Mouse (Mus musculus): ENCODE measurements around the gene Comtd1.
A peak's percentile ranks its signal among the peaks of the same experiment; 100 is the strongest.

Comtd1 gene

DNA sequence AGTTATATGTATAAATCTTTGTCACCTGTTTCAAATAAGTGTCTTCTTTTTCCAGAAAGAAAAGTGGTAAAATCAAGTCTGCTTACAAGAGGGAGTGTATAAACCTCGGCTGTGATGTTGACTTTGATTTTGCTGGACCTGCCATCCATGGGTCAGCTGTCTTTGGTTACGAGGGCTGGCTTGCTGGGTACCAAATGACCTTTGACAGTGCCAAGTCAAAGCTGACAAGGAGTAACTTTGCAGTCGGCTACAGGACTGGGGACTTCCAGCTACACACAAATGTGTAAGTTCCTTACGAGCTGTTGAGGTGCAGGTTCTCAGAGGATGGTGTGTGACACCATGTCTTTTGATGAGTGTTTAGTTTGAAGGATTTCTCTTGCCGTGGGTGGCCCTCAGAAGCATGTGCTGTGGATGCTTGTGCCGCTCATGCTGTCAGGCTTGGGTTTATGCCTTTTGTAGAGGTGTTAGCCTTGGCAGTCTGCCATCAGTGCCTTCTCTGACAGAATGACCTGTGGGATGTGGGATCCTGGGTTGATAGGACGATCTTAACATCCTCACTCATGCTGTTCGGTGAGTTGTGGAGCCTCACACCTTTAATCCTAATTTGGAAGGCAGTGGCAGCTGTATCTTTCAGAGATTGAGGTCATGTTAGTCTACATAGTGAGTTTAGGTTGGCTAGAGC lies 10.3 kb downstream of the Comtd1 start:
- DNase-seq (ENCODE audit: low spot score), result no peak

DNA sequence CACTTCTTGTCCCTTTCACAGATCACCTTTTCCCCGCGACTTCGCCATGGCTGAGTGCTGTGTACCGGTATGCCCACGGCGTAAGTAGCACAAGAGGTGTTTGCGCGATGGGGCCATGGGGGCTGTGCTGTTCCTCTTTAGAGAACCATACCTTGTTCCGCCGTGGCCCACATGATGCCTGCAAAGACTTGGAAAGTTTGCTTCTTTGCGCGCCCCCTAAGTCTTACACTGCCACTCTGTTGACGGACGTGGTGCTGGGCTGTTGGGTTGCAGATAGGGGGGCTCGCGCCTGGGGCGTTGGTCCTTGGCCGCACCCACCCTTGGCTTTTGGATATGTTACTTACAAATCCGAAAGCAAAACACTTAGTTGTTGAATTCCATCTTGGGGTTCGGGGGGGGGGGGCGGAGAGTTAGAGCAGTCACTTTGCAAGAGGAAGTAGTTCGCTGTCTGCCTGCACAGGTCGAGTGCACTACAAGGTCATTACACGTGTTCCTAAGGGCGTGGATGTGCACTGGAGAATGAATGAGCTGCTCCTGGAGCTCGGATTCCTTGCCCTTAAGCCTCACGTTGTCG lies 16.9 kb downstream of the Comtd1 start:
- DNase-seq (ENCODE audit: low spot score), result no peak

DNA sequence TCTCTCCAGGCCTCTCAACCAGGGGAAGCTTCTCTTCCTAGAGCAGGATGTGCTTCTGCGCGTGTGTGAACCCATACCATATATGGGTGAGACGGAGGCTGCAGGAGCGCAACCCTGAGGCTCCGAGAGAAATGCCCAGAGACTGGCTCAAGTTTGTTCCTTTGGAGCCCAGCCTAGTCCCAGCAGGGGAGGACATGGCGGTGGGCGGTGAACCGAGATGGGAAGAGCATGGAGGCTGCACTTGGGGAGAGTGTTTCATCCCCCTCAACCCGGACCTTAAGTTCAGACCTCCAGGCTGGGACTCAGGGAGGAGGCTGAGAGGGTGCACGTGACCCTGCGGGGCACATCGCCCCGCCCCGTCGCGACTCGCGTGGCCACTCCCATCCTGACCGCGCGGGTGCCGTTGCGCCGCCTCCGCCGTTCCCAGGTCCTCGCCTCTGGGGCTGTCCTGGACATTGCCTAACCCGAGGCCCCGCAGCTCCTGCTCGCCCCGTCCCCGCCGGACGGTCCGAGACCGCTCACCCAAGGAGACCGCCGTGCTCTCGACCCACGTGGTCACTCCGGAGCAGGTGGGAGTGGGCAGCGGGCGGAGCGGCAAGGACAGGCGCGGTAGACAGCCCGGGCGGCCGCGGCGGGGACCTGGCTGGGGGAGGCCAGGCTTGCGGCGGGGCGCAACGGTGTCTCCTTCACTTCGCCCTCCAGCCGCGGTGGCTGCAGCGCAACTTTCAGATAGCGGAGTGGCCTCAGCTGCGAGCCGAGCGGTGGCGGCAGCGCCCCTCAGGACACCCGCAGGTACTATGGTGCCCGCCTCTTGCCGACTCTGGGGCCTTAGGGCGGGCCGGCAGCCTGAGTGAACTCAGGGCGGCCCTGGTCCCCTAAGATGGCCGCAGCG lies 17.7 kb downstream of the Comtd1 start:
- DNase-seq (ENCODE audit: low spot score), result peak; percentile 95

DNA sequence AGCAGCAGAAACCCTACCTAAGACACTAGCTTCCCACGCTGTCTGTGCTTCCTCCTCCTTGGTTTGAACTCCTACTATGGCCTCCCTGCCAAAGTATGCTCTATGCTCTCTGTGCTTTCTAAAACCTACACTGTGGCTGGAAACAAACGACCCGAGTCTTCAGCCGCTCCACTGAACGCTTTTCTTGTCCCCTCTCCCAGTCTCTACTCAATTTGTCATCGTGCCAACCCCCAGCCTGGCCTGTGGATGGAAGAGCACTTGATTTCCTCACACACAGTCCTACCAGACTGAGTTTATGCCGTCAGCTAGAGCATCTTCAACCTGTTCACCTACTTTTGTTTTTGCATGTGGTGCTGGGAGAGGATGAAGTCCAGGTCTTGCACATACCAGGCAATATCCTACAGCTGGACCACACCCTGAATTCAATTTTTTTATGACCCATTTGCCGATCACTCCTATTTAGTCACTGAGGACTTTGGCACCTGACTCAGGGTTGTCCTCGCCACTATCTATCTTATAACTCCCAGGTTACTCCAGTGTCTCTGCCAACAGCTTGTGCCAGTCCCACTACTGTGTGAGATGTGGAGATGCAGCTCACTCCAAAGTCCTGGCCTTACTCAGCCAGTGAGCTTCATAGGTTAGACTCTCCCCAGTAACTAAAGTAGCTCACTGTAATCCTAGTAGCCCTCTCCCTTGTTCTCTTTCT lies 22.8 kb downstream of the Comtd1 start:
- no peak for DNase-seq (ENCODE audit: low spot score)

DNA sequence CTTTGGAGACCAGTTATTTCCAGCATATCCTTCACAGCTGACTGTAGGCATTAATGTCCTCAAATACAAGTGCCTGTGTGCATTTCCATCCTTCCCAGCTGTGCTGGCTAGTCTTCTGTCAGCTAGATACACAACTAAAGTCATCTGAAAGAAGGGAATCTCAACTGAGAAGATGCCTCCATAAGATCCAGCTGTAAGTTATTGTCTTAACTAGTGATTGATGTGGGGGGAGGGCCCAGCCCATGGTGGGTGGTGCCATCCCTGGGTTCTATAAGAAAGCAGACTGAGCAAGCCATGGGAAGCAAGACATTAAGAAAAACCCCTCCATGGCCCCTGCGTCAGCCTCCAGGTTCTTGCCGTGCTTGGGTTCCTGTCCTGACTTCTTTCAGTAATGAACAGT lies 23.8 kb downstream of the Comtd1 start, which contains the start of gene Vdac2:
TSS of gene Vdac2 (plus strand) at position 301 of the 400 bp plus-strand sequence.
- DNase-seq (ENCODE audit: low spot score), result no peak

DNA sequence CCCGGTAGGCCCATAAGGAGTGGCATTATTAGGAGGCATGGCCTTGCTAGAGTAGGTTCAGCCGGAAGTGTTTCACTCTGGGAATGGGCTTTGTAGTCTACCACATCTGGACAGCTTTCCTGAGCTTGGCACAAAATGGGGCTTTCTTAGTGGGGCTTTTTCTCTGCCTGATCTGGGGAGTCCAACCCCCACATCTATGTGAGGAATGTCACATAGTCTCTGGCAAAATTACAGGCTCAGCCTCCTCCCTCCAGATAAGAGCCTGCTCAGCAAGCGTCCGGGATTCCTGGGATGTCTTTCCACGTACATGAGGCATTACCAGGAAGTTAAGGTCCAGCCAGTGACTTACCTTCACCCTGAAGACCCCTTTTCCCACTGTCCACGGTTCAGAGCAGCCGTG lies 24.9 kb downstream of the Comtd1 start:
- DNase-seq (ENCODE audit: low spot score), result no peak

DNA sequence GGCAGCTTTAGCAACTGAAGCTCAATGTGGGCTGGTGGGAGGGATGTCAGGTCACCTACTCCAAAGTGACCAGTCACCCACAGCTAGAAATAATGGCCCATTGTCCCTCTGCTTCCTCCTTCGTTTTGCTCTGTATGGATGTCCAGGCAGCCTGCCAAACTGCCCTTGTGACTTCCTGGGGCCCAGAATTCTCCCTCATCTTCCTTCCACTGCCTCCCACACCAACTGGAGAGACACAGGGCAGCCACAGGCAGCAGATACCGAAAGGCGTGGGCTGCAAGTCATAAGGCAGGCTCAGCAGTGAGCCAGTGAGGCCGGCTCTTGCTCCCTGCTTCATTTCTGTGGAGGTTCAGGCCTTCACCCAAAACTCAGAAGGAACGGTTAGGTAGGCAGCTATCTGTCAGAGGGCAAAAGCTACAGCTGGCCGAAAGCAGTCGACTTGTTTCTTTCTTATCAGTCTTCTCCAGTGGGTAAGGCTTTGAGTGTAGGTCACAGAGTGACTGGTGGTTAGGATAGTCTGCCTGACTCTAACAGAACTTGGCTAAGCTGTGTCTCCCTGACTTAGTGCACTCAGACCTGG lies 25.9 kb downstream of the Comtd1 start:
- no peak for DNase-seq (ENCODE audit: low spot score)

DNA sequence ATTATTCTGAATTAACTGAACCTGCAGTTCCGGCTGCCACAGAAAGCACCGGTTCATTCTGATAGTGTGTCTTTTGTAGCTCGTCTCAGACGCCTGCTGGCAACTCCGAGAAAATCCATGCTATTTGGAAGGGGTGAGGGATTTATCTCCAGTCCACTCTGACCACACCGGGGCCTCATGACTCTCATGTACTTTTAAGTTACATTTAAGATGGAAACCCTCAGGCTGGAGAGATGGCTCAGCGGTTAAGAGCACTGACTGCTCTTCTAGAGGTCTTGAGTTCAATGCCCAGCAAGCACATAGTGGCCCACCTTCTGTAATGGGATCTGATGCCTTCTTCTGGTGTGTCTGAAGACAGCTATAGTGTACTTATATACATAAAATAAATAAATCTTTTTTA lies 26.5 kb downstream of the Comtd1 start:
- DNase-seq (ENCODE audit: low spot score), result no peak

DNA sequence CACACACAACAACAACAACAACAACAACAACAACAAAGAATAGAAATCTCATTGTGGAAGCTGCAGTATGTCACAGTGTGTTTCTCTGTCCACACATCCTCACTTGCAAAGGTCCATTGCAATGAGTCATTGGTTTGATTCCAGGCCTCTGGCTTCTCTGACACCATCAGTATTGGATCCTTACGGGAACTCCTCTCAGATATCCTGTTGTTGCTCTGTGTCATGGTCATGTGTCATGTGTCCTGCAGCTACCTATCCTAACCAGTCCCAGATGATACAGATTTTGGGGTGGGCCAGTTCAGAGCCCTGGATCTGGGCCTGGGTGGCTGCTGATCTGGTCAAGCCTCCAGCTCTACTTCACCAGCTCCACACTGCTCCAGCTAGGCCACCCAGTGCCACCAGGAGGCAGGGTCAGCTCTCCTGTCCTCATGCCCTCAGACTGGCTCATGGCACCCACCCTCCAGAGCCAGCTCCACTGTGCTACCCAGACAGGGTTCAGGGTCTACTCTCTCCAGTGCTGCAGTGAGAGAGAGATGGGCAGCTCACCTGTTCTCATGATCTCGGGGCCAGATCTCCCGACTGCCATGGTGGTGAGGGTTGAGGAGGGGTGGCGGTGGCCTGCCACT lies 27.8 kb downstream of the Comtd1 start:
- no peak for DNase-seq (ENCODE audit: low spot score)

DNA sequence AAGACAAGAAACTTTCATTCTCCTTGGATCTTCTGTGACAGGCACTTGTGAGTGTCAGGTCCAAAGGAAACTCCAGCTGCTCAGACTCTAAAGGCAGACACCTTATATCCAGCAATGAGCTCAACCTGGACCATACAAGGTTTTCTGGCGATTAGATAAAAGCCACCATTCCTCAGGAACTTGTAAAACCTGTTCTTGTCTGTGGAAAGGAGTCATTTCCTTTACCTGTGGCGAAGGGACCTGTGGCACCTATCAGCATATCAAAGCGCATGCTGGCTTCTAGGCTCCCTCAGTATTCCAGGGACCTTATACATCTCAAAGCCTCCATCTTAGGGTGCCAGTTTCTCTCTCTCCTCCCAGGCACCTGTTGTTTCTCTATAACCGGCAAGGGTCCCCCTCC lies 31.3 kb downstream of the Comtd1 start:
- DNase-seq (ENCODE audit: low spot score), result no peak

DNA sequence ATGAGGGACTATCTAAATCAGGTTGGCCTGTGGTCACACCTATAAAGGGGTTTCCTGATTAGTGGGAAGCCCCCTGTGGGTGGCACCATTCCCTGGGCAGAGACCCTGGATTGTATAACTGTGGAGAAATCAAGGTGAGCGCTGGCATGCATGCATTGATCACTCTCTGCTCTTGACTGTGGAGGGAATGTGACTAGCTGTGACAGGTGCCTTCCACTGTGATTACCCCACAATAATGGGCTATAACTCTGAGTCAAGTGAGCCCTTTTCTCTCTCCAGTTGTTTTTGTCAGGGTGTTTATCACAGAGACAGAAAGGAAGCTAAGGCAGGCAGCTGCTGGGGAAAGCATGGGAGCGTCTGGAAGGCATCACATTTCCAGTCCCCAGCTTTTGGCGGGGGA lies 32.5 kb downstream of the Comtd1 start:
- DNase-seq (ENCODE audit: low spot score), result no peak

DNA sequence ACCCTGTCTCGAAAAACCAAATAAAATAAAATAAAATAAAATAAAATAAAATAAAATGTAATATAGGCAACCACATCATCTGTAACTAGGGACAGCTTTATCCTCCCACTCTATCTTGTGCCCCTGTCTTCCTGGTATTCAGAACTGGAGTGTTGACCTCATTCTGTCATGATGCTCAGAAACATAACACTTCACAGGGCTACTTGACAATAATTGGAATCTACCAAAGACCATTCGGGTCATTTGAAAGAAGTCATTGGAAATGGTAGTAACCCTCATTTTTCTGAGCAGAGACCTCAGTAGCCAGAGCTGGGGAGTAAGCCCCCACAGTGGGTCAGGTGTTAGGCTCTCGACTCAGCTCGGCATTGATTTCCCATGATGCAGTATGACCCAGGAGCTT lies 34.2 kb downstream of the Comtd1 start:
- peak; percentile 63 for DNase-seq (ENCODE audit: low spot score)

DNA sequence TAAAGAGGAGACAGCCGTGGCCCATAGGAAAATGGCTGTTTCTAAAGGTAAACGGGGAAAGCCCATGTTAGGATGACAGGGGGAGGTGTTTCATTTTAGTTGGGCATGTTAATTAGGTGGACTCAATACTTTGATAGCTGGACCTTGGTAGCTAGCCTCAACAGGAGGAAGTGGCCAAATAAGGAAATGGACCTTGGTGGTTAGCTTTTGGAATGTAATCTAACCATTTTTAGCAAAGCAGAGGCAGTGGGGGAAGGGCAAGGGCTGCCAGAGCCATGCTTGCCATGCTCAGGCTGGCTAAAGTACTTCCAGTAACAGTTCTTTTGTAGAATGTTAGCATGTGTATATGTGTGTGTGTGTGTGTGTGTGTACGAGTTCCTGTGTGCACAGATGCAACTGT lies 34.9 kb downstream of the Comtd1 start:
- DNase-seq (ENCODE audit: low spot score), result no peak

DNA sequence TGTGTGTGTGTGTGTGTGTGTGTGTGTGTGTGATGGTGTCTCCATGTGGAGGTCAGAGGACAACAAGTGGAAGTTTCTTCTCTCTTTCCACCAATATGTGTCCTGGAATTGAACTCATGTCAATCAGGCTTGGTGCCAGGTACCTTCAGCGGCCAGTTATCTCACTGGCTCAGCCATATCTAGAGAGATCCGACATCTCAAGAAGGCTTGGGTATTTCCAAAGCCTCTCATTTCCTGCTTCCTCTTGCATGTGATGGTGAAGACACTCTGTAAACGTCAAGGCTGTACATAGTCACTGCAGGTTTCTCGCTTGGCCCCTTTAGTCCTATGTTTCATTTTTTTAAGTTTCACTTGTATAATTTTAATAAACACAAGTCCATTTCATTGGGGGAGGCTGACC lies 35.6 kb downstream of the Comtd1 start:
- DNase-seq (ENCODE audit: low spot score), result no peak

DNA sequence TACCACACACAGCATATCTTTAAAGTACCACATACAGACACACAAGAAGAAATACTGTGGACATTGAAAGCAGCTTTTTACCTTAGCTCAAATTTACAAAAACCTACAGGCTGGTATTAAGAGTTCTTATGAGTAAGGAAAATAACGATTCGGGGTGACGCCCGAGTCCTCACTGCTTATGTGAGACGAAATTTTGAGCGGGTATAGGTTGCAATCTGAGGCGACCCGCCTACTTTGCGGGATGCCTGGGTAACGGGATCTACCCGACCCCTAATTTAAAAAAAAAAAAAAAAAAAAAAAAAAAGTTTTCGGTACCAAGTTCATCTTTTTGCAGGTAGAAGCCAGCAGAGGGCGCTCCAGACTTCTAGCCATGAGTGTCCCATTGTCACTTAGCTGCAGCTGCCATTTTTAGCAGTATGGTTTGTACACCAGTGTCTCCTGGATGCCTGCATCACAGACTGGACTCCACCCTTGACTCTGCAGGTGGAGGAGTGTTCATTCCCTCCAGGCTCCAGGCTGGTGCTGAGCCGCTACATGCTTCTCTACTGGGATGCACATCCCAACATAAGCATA lies 36.1 kb downstream of the Comtd1 start:
- DNase-seq (ENCODE audit: low spot score), result peak; percentile 82

DNA sequence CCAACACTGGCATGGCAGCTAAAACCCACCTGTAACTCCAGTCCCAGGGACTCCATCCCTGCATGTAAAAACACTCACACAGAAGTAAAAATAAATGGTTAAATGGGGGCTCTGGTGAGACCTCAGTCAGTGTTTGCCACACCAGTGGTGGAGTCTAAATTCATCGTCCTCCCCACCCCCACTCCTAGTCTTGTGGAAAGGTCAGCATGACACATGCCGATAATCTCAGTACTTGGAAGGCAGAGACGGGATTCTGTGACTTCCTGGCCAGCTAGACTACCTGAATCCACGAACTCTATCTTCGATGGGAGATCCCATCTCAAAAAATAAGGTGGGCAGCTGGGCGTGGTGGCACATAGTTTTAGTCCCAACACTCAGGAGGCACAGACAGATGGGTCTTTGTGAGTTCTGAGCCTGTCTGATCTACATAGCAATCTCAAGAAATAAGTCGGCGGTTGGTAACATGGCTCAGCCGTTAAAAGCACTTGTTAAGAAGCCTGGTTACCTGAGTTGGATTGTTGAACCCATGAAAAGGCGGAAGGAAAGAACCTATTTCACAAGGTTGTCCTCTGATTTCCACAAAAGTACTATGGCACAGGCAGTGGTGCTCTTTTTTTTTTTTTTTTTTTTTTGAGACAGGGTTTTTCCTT lies 36.9 kb downstream of the Comtd1 start:
- no peak for DNase-seq (ENCODE audit: low spot score)

DNA sequence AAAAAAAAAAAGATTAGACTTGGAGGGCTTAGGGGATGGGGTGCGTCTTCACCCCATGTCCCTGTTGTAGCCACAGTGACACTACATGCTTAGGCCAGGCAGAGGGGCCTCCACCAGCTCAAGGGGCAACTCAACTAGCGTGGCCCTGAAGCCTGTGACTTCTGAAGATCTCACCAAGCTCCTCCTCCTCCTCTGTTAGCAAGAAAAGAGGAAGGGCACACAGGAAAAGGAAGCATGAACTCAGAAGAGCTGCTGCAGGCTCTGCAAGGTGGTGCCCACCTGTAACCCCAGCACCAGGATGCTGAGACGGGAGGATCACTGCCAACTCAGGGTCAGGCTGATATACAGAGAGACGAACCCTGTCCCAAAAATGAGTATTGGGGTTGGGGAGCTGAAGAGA lies 37.5 kb downstream of the Comtd1 start:
- no peak for DNase-seq (ENCODE audit: low spot score)

DNA sequence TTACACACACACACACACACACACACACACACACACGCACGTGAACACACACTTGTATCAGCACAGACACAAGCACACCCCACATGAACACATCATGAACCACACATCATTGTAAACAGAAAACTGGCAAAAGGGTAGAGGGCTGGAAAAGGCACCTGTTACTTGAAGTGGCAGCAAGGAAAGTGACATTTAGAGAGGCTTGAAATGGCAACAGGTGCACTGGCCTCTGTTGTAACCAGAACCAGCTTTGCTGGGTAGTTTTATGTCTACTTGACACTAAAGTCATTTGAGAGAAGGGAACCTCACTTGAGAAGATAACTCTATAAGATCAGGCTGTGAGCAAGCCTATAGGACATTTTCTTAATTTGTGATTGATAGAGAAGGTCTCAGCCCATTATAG lies 39.4 kb downstream of the Comtd1 start:
- DNase-seq (ENCODE audit: low spot score), result no peak

DNA sequence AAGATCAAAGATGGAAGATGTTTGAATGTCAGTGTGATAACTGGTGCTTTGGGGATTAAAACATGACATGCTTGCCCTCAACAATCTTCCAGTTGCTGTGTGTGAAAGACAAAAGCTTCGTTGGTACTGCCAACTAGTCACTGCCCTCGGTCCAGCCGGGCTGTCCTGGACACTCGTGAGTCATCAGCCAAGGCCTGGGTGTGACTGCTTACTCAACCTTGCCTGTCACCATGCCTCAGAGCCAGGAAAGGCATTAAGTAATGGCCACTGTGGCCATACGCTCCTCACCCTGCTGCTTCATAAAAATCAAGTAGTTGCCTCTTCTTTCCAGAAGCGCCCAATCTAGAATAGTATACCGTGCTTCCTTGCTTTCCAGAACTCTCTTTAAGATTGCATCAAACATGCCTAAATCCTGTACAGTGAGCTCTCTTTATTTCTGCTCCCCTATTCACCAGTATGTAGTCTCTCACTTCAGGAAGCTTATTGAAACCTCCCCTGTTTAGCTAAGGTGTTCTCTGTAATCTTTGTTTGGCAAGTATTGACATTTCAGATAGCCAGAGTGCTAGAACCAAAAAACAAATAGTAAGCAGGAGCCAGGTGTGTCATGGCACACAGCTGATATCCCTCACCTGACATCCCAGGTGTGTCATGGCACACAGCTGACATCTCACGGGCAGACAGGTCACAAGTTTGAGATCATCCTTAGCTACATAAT lies 40.4 kb downstream of the Comtd1 start:
- DNase-seq (ENCODE audit: low spot score), result no peak

DNA sequence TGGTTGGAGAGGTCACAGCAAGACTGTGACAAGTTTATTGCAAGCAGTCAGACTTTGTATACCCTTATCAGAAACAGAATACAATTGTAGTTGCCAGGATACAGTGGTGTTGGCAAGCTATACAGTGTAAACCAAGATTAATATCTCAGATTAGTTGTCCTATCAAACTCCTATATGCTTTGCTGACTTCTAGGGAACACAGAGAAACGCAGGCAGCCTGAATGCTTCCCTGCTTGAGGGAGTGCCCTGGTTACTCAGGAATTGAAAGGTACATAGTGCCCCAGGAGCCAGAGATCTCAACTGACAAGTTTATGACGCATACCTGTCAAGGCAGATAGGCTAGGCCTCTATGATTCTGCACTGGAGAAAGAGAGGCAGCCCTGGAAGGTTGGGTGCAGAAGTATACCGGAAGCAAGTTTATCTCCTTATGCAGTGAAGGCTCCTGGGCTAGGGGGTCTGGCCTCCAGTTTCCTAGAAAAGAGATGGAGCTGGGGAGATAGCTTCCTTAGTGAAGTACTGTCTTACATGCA lies 42.1 kb downstream of the Comtd1 start:
- DNase-seq (ENCODE audit: low spot score), result no peak
